Mouse (Mus musculus) CH12.LX (cell line): ENCODE measurements around the gene Eif2d. TPM values are rescaled to one million over a fixed set of nuclear protein-coding genes. Genes with fewer than 3 reads are reported as not detected.
A peak's percentile ranks its signal among the peaks of the same experiment; 100 is the strongest.

ENCODE experiments used
- DNase-seq: peaks from one replicate; pipeline ENCODE4 v3.0.0-alpha.2; 2013; ENCODE audit errors: extremely low read depth
- H3K27ac ChIP-seq: 2 replicates; pipeline ENCODE4 v1.5.1; 2012; ENCODE audit warnings: low read depth, mild to moderate bottlenecking, control low read depth, moderate library complexity; ENCODE audit not compliant: insufficient read depth
- H3K27me3 ChIP-seq: replicated peaks from 2 replicates; pipeline ENCODE3; 2012; ENCODE audit warnings: inconsistent platforms
- H3K36me3 ChIP-seq, 2 experiments: replicated peaks in 1 of 2; 2 replicates each; pipeline versions ENCODE3 to v1.6.1; 2012; ENCODE audit warnings: inconsistent platforms in 1 of 2, low read length in 1 of 2, mild to moderate bottlenecking in 1 of 2, mixed read lengths in 1 of 2, moderate library complexity in 1 of 2; ENCODE audit not compliant: control insufficient read depth in 1 of 2, insufficient read depth in 1 of 2
- H3K4me1 ChIP-seq, 2 experiments: 2 replicates each; pipeline ENCODE4 v1.6.1; 2012; ENCODE audit warnings: inconsistent platforms in 1 of 2, moderate library complexity in 1 of 2; ENCODE audit not compliant: insufficient read depth in 2 of 2, control insufficient read depth in 1 of 2
- H3K4me2 ChIP-seq: 2 replicates; pipeline ENCODE4 v1.6.1; 2012; ENCODE audit warnings: low read depth, mild to moderate bottlenecking, control low read depth; ENCODE audit not compliant: poor library complexity, insufficient read depth, severe bottlenecking
- H3K4me3 ChIP-seq, 3 experiments: fragments of 150-350 bp in 1 of 3; sonication (generic) in 1 of 3; replicated peaks in 1 of 3; 2 replicates each; pipeline versions ENCODE3 to v1.5.1; 2011 to 2012; ENCODE audit warnings: low read depth in 2 of 3, low read length in 2 of 3, mild to moderate bottlenecking in 2 of 3, moderate library complexity in 2 of 3, control low read depth in 1 of 3, improper control_type of control experiment in 1 of 3, inconsistent platforms in 1 of 3, mixed read lengths in 1 of 3; ENCODE audit not compliant: poor library complexity in 1 of 3
- H3K79me2 ChIP-seq: replicated peaks from 2 replicates; pipeline ENCODE4 v1.6.1; 2012; ENCODE audit warnings: mild to moderate bottlenecking, moderate library complexity; ENCODE audit not compliant: control insufficient read depth, poor library complexity, insufficient read depth, severe bottlenecking; ENCODE audit errors: extremely low read depth
- H3K9ac ChIP-seq: 2 replicates; pipeline ENCODE4 v1.6.1; 2012; ENCODE audit warnings: low read depth, mild to moderate bottlenecking, control low read depth, moderate library complexity; ENCODE audit not compliant: insufficient read depth
- H3K9me3 ChIP-seq: replicated peaks from 2 replicates; pipeline ENCODE3; 2012; ENCODE audit warnings: low read length, inconsistent platforms, mixed read lengths
- BHLHE40 ChIP-seq: IDR thresholded peaks from 2 replicates; pipeline ENCODE4 v1.6.1; 2011; ENCODE audit warnings: mild to moderate bottlenecking, low read depth, low read length, improper control_type of control experiment
- CHD1 ChIP-seq: IDR thresholded peaks from 2 replicates; pipeline ENCODE4 v1.6.1; 2012; ENCODE audit warnings: low read depth, low read length, improper control_type of control experiment, inconsistent platforms
- ELF1 ChIP-seq: IDR thresholded peaks from 2 replicates; pipeline ENCODE4 v1.6.1; 2014; ENCODE audit warnings: low read depth, mild to moderate bottlenecking, inconsistent platforms, low read length, improper control_type of control experiment
- EP300 ChIP-seq: IDR thresholded peaks from 2 replicates; pipeline ENCODE4 v1.6.1; 2011; ENCODE audit warnings: low read length, improper control_type of control experiment
- ETS1 ChIP-seq: conservative IDR thresholded peaks from 2 replicates; pipeline ENCODE4 v1.6.1; 2012; ENCODE audit warnings: low read depth, mild to moderate bottlenecking, inconsistent platforms, low read length, improper control_type of control experiment, moderate library complexity
- GABPA ChIP-seq: IDR thresholded peaks from 2 replicates; pipeline ENCODE4 v1.6.1; 2012; ENCODE audit warnings: low read depth, low read length, improper control_type of control experiment, inconsistent platforms; ENCODE audit not compliant: insufficient replicate concordance
- MAZ ChIP-seq: IDR thresholded peaks from 2 replicates; pipeline ENCODE4 v1.6.1; 2012; ENCODE audit warnings: low read depth, mild to moderate bottlenecking, inconsistent platforms, low read length, improper control_type of control experiment, moderate library complexity
- MEF2A ChIP-seq: IDR thresholded peaks from 2 replicates; pipeline ENCODE4 v1.6.1; 2014; ENCODE audit warnings: low read depth, mild to moderate bottlenecking, inconsistent platforms, low read length, improper control_type of control experiment, borderline replicate concordance
- MXI1 ChIP-seq: IDR thresholded peaks from 2 replicates; pipeline ENCODE4 v1.6.1; 2011; ENCODE audit warnings: mild to moderate bottlenecking, low read depth, low read length, improper control_type of control experiment
- MYC ChIP-seq: IDR thresholded peaks from 2 replicates; pipeline ENCODE4 v1.6.1; 2011; ENCODE audit warnings: low read depth, mild to moderate bottlenecking, improper control_type of control experiment, low read length
- NELFE ChIP-seq: IDR thresholded peaks from 2 replicates; pipeline ENCODE4 v1.6.1; 2011; ENCODE audit warnings: low read depth, low read length, improper control_type of control experiment
- NRF1 ChIP-seq: IDR thresholded peaks from 2 replicates; pipeline ENCODE4 v1.6.1; 2014; ENCODE audit warnings: low read depth, mild to moderate bottlenecking, inconsistent platforms, low read length, improper control_type of control experiment, moderate library complexity
- POLR2AphosphoS2 ChIP-seq: IDR thresholded peaks from 2 replicates; pipeline ENCODE4 v1.6.1; 2011; ENCODE audit warnings: low read depth, low read length, improper control_type of control experiment
- SIN3A ChIP-seq: IDR thresholded peaks from 2 replicates; pipeline ENCODE4 v1.6.1; 2012; ENCODE audit warnings: low read length, improper control_type of control experiment, inconsistent platforms
- SMC3 ChIP-seq: IDR thresholded peaks from 2 replicates; pipeline ENCODE4 v1.6.1; 2011; ENCODE audit warnings: low read depth, low read length, improper control_type of control experiment
- TCF12 ChIP-seq: IDR thresholded peaks from 2 replicates; pipeline ENCODE4 v1.6.1; 2014; ENCODE audit warnings: low read depth, mild to moderate bottlenecking, inconsistent platforms, low read length, improper control_type of control experiment
- UBTF ChIP-seq: IDR thresholded peaks from 2 replicates; pipeline ENCODE4 v1.6.1; 2012; ENCODE audit warnings: low read depth, mild to moderate bottlenecking, inconsistent platforms, low read length, improper control_type of control experiment, moderate library complexity
- USF1 ChIP-seq: IDR thresholded peaks from 2 replicates; pipeline ENCODE4 v1.6.1; 2014; ENCODE audit warnings: low read depth, mild to moderate bottlenecking, inconsistent platforms, low read length, improper control_type of control experiment
- USF2 ChIP-seq: conservative IDR thresholded peaks from 2 replicates; pipeline ENCODE4 v1.6.1; 2011; ENCODE audit warnings: low read depth, low read length, improper control_type of control experiment
- ZMIZ1 ChIP-seq: IDR thresholded peaks from 2 replicates; pipeline ENCODE4 v1.6.1; 2012; ENCODE audit warnings: low read depth, mild to moderate bottlenecking, inconsistent platforms, low read length, improper control_type of control experiment
- dilution Hi-C: fragments of 300-500 bp; cut with MboI; formaldehyde crosslinking; loops from 2 replicates; pipeline ENCODE4 v1.14.3; 2020; ENCODE audit warnings: low sequenced_read_pairs; ENCODE audit not compliant: extremely low pct_unique_long_range_greater_than_20kb, extremely low pct_ligation_motif_present
- in situ Hi-C: fragments of 300-500 bp; cut with MboI; formaldehyde crosslinking; loops from 3 replicates; pipeline ENCODE4 v1.14.3; 2019; ENCODE audit warnings: low sequenced_read_pairs, low pct_ligation_motif_present, low pct_unique_long_range_greater_than_20kb, mixed read lengths
- polyA plus RNA-seq: library from polyadenylated mRNA; unstranded; fragments of >175 nt; gene quantifications from 2 replicates; pipeline ENCODE4 v1.2.1, GENCODE M21; 2012; ENCODE audit warnings: low read depth; ENCODE audit not compliant: insufficient read length
- total RNA-seq, 2 experiments: library from RNA; depleted of rRNA; stranded (reverse); fragments of 300-350 nt in 1 of 2; fragments of >200 nt in 1 of 2; gene quantifications; 2 replicates each; pipeline ENCODE4 v1.2.3; 2012 to 2014

Eif2d gene
- total and polyA plus RNA-seq, 3 experiments: 46.9 to 57.2 (median 53.0) TPM

DNA sequence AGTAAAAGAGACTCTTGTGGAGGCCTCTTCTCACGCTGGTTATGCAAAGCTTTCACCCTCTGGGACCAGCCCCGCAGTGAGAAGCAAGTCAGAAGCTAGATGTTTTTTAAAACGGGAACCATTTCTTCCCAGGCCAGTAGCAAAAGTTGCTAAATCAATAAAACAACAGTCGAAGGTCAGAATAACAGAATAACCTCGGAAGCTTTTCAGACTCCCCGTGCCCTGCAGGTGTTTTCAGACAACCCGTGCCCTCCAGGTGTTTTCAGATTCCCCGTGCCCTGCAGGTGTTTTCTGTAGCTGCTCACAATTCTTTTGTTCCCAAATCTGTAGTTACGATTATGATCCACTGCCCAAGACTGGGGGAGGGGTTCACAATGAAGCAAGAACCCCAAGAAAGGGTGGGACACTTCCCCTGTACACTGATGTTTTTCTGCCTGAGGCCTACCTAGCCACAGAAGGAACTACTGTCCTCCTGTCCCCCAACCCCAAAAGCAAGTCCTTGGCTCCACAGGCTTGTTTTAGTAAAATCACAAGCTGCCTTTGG, 45.5 kb downstream of the Eif2d start:
- Histone ChIP-seq H3K9me3 (no peaks in the 10 kb centered on the region), H3K9ac (peak overlapping the region; percentile 81), H3K4me2 (peak overlapping the region; percentile 96), H3K4me3 (peak overlapping the region; percentile 59 to 65 (median 65)), H3K36me3 (peaks cover 9 to 36% of the 10 kb centered on the region in 2 experiments), H3K27me3 (no peaks in the 10 kb centered on the region), H3K27ac (no peak overlapping the region), H3K4me1 (peaks cover 26 to 72% of the 10 kb centered on the region in 2 experiments), H3K79me2 (peaks cover 10% of the 10 kb centered on the region)
- dilution Hi-C loops: no loop called here
- TF ChIP-seq MYC: no peak
- TF ChIP-seq SIN3A: 0 out of 2 replicates have a peak, but pooled peaks have one; percentile 29
- TF ChIP-seq NRF1: 0 out of 2 replicates have a peak, but pooled peaks have one; percentile 9
- peak; percentile 85 for TF ChIP-seq BHLHE40
- TF ChIP-seq ELF1: no peak
- TF ChIP-seq ETS1: 0 out of 2 replicates have a peak, but pooled peaks have one; percentile 24
- TF ChIP-seq TCF12: peak; percentile 42; the same call in 1 of the 2 replicates
- 0 out of 2 replicates have a peak, but pooled peaks have one; percentile 41 for TF ChIP-seq CHD1
- peak; percentile 38; the same call in 1 of the 2 replicates for TF ChIP-seq EP300
- TF ChIP-seq USF1: no peak
- TF ChIP-seq GABPA: no peak
- peak; percentile 45 for DNase-seq
- in situ Hi-C loops: no loop called here

DNA sequence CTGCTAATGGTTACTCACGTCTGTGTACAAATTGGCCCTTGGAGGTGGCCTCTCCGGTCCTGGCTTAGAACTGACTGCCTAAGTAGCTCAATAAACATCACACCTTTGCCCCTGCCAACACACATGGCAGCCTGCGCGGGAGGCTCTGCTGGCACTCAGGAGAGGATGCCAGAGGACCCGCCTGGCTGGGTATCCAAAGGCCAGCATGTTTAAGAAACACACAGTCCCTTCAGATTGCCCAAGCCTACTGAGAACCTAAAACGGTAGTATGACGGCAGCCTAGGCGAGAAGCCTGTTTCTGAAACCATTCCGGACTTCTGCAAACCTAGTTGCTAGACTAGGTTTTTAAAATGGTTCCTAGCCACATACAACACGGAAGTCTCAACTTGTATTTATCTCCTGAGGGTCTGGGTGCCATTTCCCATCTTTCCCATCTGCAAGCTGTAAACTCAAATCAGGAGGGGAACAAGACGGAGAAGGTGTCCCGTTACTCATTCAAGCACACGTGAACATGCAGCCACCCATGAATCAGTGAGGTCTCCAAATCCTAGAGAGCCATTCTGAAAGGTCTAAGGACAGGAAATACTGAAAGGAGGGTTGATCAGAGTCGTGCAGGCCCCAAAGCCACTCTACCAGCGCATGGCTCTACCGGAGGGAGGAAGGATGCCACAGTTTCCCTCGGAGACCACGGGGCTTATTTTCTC, 46.3 kb downstream of the Eif2d start:
- peak; percentile 56 for DNase-seq
- no peak overlapping the region for H3K27ac ChIP-seq

More for the DNA sequence above, 46.3 kb downstream of the Eif2d start:
- H3K4me3 ChIP-seq: peak overlapping the region; percentile 59 to 65 (median 65)
- H3K79me2 ChIP-seq: peaks cover 10% of the 10 kb centered on the region
- H3K4me2 ChIP-seq: peak overlapping the region; percentile 96
- peaks cover 9 to 28% of the 10 kb centered on the region in 2 experiments for H3K36me3 ChIP-seq
- H3K9me3 ChIP-seq: no peaks in the 10 kb centered on the region
- peaks cover 32 to 72% of the 10 kb centered on the region in 2 experiments for H3K4me1 ChIP-seq
- H3K9ac ChIP-seq: peak overlapping the region; percentile 81
- dilution Hi-C loops (no loop called here), in situ Hi-C loops (no loop called here)
- no peaks in the 10 kb centered on the region for H3K27me3 ChIP-seq
- TF ChIP-seq MEF2A: peak; percentile 45
- peak; percentile 9; the same call in 1 of the 2 replicates for TF ChIP-seq UBTF
- TF ChIP-seq NELFE: 0 out of 2 replicates have a peak, but pooled peaks have one; percentile 34
- no peak for TF ChIP-seq USF2
- no peak for TF ChIP-seq USF1
- peak; percentile 68 for TF ChIP-seq BHLHE40
- TF ChIP-seq ZMIZ1: 0 out of 2 replicates have a peak, but pooled peaks have one; percentile 16
- TF ChIP-seq POLR2AphosphoS2: no peak
- peak; percentile 65 for TF ChIP-seq ELF1
- 0 out of 2 replicates have a peak, but pooled peaks have one; percentile 36 for TF ChIP-seq CHD1
- peak; percentile 55 for TF ChIP-seq MXI1
- TF ChIP-seq SMC3: no peak
- no peak for TF ChIP-seq MAZ
- TF ChIP-seq TCF12: peak; percentile 12; the same call in 1 of the 2 replicates
